Mouse (Mus musculus) monocyte, adult 2 months (primary cell): ENCODE measurements around the gene Scly.
A peak's percentile ranks its signal among the peaks of the same experiment; 100 is the strongest.

Source experiments
- DNase-seq, 2 experiments: peaks; one replicate each; pipeline ENCODE4 v3.0.0; 2022; ENCODE audit warnings: low spot score in 2 of 2, low read depth in 1 of 2

Gene Scly

DNA sequence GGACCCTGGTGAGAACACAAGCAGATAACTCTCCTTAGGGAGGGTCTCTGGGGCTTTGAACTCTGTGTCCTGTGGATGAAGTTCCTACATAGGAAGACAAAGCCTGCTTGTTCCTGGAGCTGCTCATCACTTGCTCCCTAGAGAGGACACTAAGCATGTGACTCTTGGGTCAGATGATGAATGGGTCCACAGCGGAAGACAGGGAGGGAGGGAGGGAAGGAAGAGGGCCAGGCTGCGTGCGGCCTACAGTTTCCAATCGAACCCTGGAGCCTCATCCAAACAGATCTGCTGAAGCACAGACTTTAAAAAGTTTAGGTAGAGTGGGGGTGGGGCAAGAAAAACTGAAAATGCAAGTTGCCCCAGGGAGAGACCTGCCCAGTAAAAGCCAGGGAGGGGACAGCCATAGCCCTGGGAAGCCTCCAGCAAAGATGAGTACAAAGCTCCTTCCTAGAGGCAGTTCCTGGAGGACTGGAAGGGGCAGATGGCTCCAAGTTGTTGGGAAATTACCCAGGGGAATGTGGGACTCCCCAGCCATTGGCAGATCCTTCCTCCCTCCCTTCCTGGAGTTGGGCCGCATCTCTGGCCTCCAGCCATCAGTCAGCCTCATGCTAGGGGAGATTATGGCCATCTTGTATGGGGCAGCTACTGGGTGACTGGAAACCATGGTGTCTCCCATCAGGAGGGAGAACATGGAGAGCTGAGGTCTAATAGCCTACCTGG is 1.7 kb downstream of the Scly start:
- DNase-seq = no peak

GRCm38 (mm10) chr1:91301206-91301920 is 3.2 kb downstream of the Scly start:
- no peak for DNase-seq

GRCm38 (mm10) chr1:91302021-91302420 is 3.9 kb downstream of the Scly start:
- no peak for DNase-seq

DNA sequence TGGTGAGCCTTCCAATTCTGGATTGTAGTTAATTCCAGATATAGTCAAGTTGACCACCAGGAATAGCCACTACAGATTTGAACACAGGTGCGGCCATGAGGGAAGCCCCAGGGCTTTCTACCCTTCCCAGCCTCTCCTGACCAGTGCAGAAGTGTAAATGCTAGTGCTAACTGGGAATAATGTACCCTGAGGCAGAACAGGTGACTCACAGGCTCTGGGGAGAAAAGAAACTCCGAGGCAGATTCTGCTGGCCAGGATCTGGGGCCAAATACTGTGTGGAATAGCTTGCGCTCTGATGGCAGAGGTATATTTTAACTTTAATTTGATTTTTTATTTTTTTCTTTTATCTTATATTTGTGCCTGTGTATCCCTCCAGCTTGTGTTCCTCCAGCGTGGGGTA is 6.5 kb downstream of the Scly start:
- DNase-seq = no peak

GRCm38 (mm10) chr1:91309366-91310085 is 11.4 kb downstream of the Scly start:
- DNase-seq = no peak

DNA sequence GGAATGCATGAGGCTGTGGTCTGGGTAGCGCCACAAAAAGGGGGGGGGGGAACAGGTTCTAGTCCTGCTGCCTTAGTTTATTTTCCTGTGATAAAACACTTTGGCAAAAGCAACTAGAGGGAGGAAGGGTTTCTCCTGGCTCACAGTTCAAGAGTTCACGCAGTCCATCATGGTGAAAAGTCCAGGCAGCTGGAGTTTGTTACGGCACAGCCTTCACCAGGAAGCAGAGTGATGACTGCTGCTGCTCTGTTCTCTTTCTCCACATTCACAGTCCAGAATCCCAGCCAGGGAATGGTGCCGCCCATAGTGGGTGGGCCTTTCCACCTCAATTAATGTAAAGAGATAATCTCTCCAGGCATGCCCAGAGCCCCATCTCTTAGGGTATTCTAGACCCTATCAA is 14.1 kb downstream of the Scly start:
- DNase-seq = no peak

- no peak for DNase-seq
Measured at GRCm38 (mm10) chr1:91313251-91313650, 15.1 kb downstream of the Scly start.

GRCm38 (mm10) chr1:91317656-91318055 is 19.5 kb downstream of the Scly start:
- no peak for DNase-seq

- no peak for DNase-seq
Measured at GRCm38 (mm10) chr1:91321760-91322438, 23.8 kb downstream of the Scly start, which contains the start of gene Espnl. Gene Espnl, plus strand, starts transcription at chr1:91322075.

- DNase-seq = no peak
Measured at GRCm38 (mm10) chr1:91324646-91325045, 26.5 kb downstream of the Scly start.

- no peak for DNase-seq
Measured at GRCm38 (mm10) chr1:91325488-91326042, 27.4 kb downstream of the Scly start.

GRCm38 (mm10) chr1:91332102-91332501 is 34.0 kb downstream of the Scly start:
- no peak for DNase-seq

- no peak for DNase-seq
Measured at GRCm38 (mm10) chr1:91333582-91333981, 35.4 kb downstream of the Scly start.

- no peak for DNase-seq
Measured at GRCm38 (mm10) chr1:91337355-91337754, 39.2 kb downstream of the Scly start.

GRCm38 (mm10) chr1:91344001-91344400 is 45.9 kb downstream of the Scly start:
- no peak for DNase-seq

- DNase-seq = no peak
Measured at GRCm38 (mm10) chr1:91344921-91345685, 47.0 kb downstream of the Scly start.

DNA sequence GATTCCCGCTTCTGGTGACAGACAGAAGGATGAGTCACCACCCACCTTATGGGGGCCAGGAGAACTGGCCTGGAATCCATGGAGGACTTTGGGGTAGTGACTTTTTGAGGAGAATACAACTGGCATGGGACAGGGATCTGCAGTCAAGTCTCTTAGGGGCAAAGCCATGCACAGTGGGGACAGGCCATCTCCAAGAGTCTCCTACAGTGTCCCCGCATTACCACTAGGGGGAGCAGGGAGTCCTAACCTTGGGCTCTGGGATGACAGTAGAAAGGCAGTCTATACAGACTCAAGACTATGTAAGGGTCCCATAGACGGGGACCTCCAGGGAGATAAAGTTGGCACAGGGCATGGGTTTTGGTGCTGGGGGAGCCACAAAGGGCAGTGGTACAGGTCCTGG is 48.8 kb downstream of the Scly start:
- peak in 1 of 2 experiments; percentile 22 for DNase-seq

DNA sequence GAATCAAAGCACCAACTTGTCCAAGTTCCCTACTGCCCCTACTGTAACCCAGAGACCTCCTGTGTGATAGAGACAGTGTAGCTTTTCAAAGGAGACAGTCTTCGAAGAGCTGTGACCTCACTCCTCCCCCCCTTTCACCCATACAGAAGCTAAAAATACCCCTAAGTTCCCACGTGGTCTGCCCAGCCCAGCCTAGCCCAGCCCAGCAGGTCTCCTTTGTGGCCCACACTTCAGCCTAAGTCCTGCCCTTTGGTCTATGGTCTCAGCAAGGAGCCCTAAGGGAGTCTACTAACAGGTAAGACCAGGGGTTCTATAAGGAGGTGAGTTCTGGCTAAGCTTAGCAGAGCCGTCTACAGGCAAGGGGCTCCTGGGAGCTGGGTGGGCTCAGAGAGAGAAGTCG is 52.7 kb downstream of the Scly start, which contains the start of gene Klhl30:
Gene Klhl30, plus strand, starts transcription at position 176 of the 400 bp plus-strand sequence.
- no peak for DNase-seq

- DNase-seq = no peak
Measured at GRCm38 (mm10) chr1:91351249-91351648, 53.1 kb downstream of the Scly start.

DNA sequence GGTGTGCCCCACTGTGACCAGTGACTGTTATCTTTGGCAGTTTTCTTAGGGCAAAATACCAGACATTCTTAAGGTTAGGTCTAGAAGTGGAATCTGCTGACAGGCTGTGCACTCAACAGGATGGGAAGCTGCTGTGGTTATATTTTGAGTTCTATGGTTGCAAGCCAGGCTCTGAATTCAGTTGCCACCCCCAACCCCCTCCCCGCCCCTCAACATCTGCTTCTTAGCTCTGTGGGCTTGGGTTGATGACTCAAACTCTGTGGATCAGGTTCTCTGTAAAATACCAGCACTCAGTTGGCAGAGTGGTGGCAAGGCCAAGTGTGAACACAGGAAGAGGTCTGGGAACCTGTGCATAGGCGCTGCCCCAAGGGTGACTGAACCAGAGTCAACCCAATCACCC is 54.1 kb downstream of the Scly start:
- DNase-seq = no peak
